Mouse (Mus musculus): ENCODE results near the gene E2f4.

Gene E2f4

GRCm38 (mm10) chr8:105295256-105295655, 2.2 kb upstream of the E2f4 start:
- ChIA-PET CTCF (interaction anchor here in 1 of 4 experiments (1.0 to 1.2 kb wide), 2 partner anchors 9 to 77 kb away, joined by 3 to 5 read pairs; no protein-coding TSS in a partner anchor), POLR2A (interaction anchor here in 2 of 4 experiments (0.7 to 3.1 kb wide), 16 partner anchors 9 to 61 kb away, joined by 3 to 15 read pairs (median 4); partner anchors contain the start of genes B3gnt9 (in 1 of the 2), Elmo3 (in 1 of the 2) and Slc9a5 (in 1 of the 2))

DNA sequence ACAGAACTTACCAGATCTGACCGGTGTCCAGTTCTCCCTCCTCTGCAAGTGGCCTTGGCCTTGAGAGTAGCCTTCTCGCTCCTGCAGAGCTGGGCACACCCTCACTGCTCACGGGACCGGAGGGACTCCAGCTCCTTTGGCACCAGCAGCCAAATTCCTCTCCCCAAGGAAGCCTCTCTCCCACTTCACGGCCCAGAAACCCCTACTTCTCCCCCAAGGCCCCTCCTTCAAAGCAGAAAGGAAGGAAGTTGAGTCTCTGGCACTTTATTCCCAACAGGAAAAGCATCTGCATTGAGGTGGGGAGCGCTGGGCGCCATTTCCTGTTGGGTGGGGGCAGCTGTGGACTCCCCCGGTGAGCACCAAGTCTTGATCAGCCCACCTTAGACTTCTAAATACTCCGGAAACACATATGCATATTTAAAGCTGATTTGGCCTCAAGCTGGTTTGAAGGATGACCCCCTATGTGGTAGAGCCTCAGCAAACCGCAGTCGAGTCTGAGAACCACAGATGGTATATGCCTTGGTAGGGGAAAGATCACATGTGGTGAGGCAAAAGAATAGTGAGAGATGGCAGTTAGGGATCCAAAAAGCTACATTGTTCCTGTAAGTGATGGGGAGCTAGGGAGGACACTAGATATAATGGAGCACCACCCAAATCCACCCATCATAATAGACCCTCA, 1.4 kb upstream of the E2f4 start, which contains the start of gene Exoc3l:
TSS of gene Exoc3l (minus strand) at position 207 of the 679 bp plus-strand sequence.
- ChIA-PET CTCF (interaction anchor here in 2 of 4 experiments (1.0 to 3.0 kb wide), 4 partner anchors 29 to 78 kb away, joined by 3 to 8 read pairs (median 4); no protein-coding TSS in a partner anchor), POLR2A (interaction anchor here in 3 of 4 experiments (0.6 to 3.1 kb wide), 26 partner anchors 9 to 501 kb away, joined by 3 to 15 read pairs (median 4); partner anchors contain the start of genes Elmo3 (in 3 of the 3), B3gnt9 (in 2 of the 3), D230025D16Rik (in 1 of the 3) and Lrrc29 (in 1 of the 3))

DNA sequence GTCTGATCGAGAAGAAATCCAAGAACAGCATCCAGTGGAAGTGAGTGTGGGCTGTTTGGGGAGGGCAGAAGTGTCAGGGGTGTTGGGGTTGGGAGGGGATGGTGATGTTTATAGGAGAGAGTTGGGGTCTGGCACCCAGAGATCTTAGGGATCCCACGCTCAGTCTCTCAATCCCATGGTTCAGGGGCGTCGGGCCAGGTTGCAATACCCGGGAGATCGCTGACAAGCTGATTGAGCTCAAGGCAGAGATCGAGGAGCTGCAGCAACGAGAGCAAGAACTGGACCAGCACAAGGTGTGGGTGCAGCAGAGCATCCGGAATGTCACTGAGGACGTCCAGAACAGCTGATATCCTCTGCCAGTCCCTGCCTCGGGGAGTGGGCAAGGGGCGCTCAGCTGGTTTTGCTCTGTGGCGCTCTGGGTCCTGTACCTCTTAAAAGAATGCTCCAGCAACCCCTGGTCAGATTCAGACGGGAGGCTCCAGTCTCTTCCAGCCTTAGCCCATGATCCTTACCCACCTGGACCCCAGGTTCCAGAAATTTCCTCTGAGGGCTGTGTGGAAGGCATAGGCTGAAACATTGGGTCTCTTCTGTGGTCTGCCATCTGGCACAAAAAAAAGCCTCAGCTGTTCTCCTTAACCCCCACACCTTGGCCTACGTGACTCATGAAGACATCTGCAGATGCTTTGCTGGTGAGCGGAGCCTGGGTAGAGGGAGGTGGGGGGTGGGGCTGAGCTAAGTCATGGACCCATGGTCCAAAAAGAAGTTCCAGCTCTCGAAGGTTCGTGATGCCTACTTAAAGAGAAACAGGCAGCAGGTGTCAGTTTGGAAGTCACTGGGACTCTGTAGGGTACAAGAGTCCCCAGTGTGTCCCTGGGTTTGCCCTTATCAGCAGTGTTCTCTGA, 1.1 kb downstream of the E2f4 start:
- CTCF ChIA-PET = interaction anchor here in 3 of 4 experiments (0.6 to 6.3 kb wide), 10 partner anchors 8 to 721 kb away, joined by 3 to 32 read pairs (median 4); partner anchors contain the start of genes 4931428F04Rik (in 1 of the 3) and Tppp3 (in 1 of the 3)
- POLR2A ChIA-PET = interaction anchor here in 3 of 4 experiments (0.7 to 3.1 kb wide), 20 partner anchors 8 to 50 kb away, joined by 3 to 24 read pairs (median 6); partner anchors contain the start of genes 4931428F04Rik (in 3 of the 3), Lrrc29 (in 2 of the 3), Tmem208 (in 2 of the 3) and B3gnt9 (in 1 of the 3)

GRCm38 (mm10) chr8:105299962-105300361, 2.5 kb downstream of the E2f4 start:
- CTCF ChIA-PET = interaction anchor here in 2 of 4 experiments (0.7 to 6.3 kb wide), 2 partner anchors 9 to 10 kb away, joined by 4 to 32 read pairs; partner anchors contain the start of gene 4931428F04Rik (in 1 of the 2)
- POLR2A ChIA-PET = interaction anchor here in 1 of 4 experiments (2.5 kb wide), 1 partner anchor 11 kb away, joined by 5 read pairs; the partner anchor contains the start of gene 4931428F04Rik

GRCm38 (mm10) chr8:105303396-105303795, 5.9 kb downstream of the E2f4 start:
- ChIA-PET CTCF (interaction anchor here in 3 of 4 experiments (0.6 to 1.0 kb wide), 4 partner anchors 20 to 694 kb away, joined by 3 to 10 read pairs (median 4); no protein-coding TSS in a partner anchor), POLR2A (interaction anchor here in 2 of 4 experiments (0.7 to 3.8 kb wide), 11 partner anchors 10 to 177 kb away, joined by 3 to 17 read pairs (median 4); partner anchors contain the start of gene 4931428F04Rik (in 2 of the 2))

GRCm38 (mm10) chr8:105303874-105304273, 6.4 kb downstream of the E2f4 start:
- CTCF ChIA-PET = interaction anchor here in 2 of 4 experiments (0.6 to 1.0 kb wide), 2 partner anchors 50 to 70 kb away, joined by 3 read pairs; no protein-coding TSS in a partner anchor
- POLR2A ChIA-PET = interaction anchor here in 3 of 4 experiments (0.5 to 3.8 kb wide), 19 partner anchors 9 to 271 kb away, joined by 3 to 17 read pairs (median 4); partner anchors contain the start of gene 4931428F04Rik (in 2 of the 3)

DNA sequence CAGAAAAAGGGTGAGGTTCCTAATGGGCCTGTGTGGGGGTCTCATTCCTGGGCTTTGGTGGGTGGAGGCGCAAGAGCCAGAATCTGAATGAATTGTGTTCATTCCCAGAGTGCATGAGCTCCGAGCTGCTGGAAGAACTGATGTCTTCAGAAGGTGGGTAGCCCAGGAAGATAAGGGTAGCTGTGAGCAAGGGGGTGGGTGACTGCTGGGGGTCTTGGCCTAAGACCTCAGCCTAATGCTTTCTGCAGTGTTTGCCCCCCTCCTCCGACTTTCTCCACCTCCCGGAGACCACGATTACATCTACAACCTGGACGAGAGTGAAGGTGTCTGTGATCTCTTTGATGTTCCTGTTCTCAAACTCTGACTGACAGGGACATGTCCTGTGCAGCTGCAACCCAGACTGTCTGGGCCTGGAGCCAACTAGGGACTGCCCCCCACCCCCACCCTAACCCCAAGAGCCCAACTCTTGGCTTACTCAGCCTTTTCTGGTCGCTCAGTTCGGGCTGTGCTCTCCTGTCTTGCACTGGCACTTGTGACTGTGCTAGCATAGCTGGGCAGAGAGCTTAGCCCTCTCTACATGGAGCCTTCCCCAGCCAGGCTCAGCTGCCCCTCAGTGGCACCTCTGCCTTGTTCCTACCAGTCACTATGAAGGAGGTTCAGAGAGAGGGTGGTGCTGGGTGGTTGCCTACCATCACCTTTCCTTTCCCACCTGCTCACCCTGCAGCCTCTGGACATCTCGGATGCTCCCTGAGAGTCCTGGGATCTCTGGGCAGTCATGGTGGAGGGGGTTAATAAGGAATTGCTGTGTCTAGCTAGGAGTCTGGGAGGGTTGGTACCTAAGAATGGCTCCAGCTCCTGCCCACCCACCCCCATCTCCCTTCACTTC, 7.1 kb downstream of the E2f4 start:
- CTCF ChIA-PET = interaction anchor here in 2 of 4 experiments (0.6 to 1.5 kb wide), 5 partner anchors 14 to 1576 kb away, joined by 3 to 5 read pairs (median 3); no protein-coding TSS in a partner anchor

GRCm38 (mm10) chr8:105305211-105306145, 8.0 kb downstream of the E2f4 start, which contains the start of gene Elmo3:
Gene Elmo3 (plus strand): TSS chr8:105305601.
- POLR2A ChIA-PET = interaction anchor here (0.5 to 3.8 kb wide), 24 partner anchors 8 to 344 kb away, joined by 3 to 14 read pairs (median 4); partner anchors contain the start of genes E2f4 (in 2 of the 4), 4931428F04Rik (in 1 of the 4), Exoc3l (in 1 of the 4) and Fhod1 (in 1 of the 4)

More for the DNA sequence above, 7.1 kb downstream of the E2f4 start:
- POLR2A ChIA-PET = interaction anchor here (0.5 to 3.8 kb wide), 25 partner anchors 8 to 345 kb away, joined by 3 to 17 read pairs (median 4); partner anchors contain the start of genes 4931428F04Rik (in 2 of the 4), E2f4 (in 1 of the 4), Exoc3l (in 1 of the 4) and Hsd11b2 (in 1 of the 4)

DNA sequence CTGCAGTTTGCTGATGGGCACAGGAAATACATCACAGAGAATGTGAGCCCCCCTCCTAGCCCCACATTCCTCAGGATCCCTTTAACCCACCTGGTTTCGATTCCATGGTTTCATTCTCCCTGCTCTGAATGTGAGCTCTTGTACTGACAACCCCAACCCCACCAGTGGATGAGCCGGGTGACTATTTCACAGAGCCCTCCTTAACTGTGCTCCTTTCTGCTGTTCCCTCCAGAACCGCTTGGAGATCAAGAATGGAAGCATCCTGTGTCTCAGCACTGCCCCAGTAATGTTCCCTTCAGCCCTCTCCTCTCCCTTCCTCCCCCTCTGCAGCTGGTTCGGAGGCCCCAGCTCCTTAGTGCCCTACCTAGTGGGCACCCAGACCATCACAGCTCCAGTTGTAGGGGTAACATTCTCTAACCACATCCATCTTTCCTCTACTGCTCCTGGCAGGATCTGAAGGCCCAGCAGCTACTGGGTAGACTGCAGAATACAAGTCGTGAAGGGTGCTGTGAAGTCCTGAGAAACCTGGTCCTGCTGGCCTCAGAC, 8.8 kb downstream of the E2f4 start:
- CTCF ChIA-PET = interaction anchor here in 2 of 4 experiments (0.9 to 1.5 kb wide), 3 partner anchors 15 to 68 kb away, joined by 3 to 4 read pairs (median 3); no protein-coding TSS in a partner anchor
- POLR2A ChIA-PET = interaction anchor here in 3 of 4 experiments (0.5 to 3.8 kb wide), 12 partner anchors 9 to 213 kb away, joined by 3 to 14 read pairs (median 4); partner anchors contain the start of genes E2f4 (in 2 of the 3), 4931428F04Rik (in 1 of the 3), Fhod1 (in 1 of the 3) and Hsd11b2 (in 1 of the 3)

More at GRCm38 (mm10) chr8:105305211-105306145, 8.0 kb downstream of the E2f4 start, which contains the start of gene Elmo3:
- CTCF ChIA-PET = interaction anchor here in 3 of 4 experiments (0.6 to 1.5 kb wide), 6 partner anchors 15 to 1575 kb away, joined by 3 to 5 read pairs (median 3); no protein-coding TSS in a partner anchor

DNA sequence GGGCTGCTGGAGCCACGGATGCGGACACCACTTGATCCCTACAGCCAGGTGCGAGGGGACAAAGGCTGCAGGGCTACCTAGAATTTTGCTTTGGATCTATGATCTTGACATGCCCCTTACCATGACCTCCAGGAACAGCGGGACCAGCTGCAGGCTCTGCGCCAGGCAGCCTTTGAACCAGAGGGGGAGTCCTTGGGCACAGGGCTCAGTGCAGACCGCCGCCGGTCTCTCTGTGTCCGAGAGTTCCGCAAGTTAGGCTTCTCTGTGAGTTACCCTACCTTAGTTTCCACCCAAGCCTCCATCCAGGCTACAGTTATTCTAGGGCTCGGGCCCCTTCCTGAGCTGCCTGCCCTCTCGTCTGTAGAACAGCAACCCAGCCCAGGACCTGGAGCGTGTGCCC, 10.2 kb downstream of the E2f4 start:
- CTCF ChIA-PET = interaction anchor here in 3 of 4 experiments (0.6 to 1.2 kb wide), 3 partner anchors 10 to 17 kb away, joined by 3 to 15 read pairs (median 3); partner anchors contain the start of gene E2f4 (in 1 of the 3)
- POLR2A ChIA-PET = interaction anchor here in 3 of 4 experiments (0.6 to 1.7 kb wide), 8 partner anchors 9 to 28 kb away, joined by 3 to 5 read pairs (median 4); partner anchors contain the start of genes 4931428F04Rik (in 1 of the 3) and E2f4 (in 1 of the 3)

DNA sequence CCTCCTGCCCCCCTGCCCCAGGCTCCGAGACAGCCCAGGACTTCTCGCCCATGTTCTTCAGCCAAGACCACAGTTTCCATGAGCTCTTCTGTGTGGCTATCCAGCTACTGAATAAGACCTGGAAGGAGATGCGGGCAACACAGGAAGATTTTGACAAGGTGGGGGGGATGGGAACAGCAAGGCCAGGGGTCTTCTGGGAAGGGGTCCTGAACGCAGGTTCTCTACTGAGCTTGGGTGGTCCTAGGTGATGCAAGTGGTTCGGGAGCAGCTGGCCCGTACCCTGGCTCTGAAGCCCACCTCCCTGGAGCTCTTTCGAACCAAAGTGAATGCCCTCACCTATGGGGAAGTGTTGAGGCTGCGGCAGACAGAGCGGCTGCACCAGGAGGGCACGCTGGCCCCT, 11.0 kb downstream of the E2f4 start:
- ChIA-PET POLR2A (interaction anchor here in 3 of 4 experiments (0.8 to 1.7 kb wide), 10 partner anchors 8 to 27 kb away, joined by 3 to 5 read pairs (median 4); partner anchors contain the start of genes E2f4 (in 2 of the 3) and 4931428F04Rik (in 1 of the 3)), CTCF (interaction anchor here in 2 of 4 experiments (0.8 to 1.2 kb wide), 3 partner anchors 11 to 18 kb away, joined by 3 read pairs; partner anchors contain the start of gene E2f4 (in 1 of the 2))

DNA sequence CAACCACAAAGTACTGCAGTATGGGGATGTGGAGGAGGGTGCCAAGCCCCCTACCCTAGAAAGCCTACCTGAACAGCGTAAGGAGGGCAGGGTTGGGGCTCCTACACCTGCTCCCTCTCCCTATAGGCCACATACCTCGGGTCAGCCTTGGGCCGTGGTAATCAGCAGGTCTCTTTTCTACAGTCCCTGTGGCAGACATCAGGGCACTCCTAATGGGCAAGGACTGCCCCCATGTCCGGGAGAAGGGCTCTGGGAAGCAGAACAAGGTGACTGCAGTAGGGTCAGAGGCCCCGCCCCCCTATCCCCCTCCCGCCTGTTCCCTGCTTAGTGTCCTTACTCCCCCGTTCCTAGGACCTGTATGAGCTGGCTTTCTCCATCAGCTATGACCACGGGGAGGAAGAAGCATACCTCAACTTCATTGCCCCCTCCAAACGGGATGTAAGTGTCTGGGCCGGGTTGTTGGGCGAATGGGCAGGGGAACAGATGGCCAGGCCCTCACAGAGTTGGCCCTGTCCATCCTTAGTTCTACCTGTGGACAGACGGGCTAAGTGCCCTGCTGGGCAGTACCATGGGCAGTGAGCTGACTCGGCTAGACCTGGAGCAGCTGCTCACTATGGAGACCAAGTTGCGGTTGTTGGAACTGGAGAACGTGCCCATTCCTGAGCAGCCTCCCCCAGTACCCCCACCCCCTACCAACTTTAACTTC, 11.8 kb downstream of the E2f4 start:
- POLR2A ChIA-PET = interaction anchor here in 3 of 4 experiments (0.8 to 1.7 kb wide), 8 partner anchors 10 to 26 kb away, joined by 3 to 5 read pairs (median 4); partner anchors contain the start of genes E2f4 (in 2 of the 3) and 4931428F04Rik (in 1 of the 3)

DNA sequence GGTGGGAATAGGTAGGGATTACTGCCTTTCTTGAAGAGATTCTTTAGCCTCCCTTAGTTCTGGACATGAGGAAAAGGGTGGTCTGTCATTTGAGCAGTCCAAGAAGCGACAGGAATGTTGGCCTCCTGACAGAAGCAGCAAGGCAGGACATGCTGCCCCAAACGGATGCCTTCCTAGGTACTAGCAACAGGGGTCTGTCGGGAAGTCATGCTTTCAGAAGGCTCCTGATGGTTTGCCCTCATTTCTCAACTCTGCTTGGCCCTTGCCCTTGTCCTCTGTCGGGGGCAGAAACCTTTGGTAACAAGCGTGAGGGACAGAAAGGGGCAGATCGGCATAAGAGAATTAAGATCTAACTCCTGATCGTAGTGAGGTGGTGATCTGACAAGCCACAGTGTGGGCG, 12.7 kb downstream of the E2f4 start:
- POLR2A ChIA-PET = interaction anchor here in 1 of 4 experiments (0.5 to 1.0 kb wide), 2 partner anchors 21 to 289 kb away, joined by 3 read pairs; partner anchors contain the start of gene 4931428F04Rik
- CTCF ChIA-PET = interaction anchor here in 1 of 4 experiments (1.2 kb wide), 1 partner anchor 19 kb away, joined by 3 read pairs; no protein-coding TSS in a partner anchor

More for the DNA sequence above, 11.8 kb downstream of the E2f4 start:
- CTCF ChIA-PET = interaction anchor here in 2 of 4 experiments (0.7 to 1.2 kb wide), 3 partner anchors 18 to 65 kb away, joined by 3 read pairs; no protein-coding TSS in a partner anchor

All from embryonic stem cell, embryonic (primary cell).